ENCODE assay signal across 19 mouse cellular contexts in the genomic region with DNA sequence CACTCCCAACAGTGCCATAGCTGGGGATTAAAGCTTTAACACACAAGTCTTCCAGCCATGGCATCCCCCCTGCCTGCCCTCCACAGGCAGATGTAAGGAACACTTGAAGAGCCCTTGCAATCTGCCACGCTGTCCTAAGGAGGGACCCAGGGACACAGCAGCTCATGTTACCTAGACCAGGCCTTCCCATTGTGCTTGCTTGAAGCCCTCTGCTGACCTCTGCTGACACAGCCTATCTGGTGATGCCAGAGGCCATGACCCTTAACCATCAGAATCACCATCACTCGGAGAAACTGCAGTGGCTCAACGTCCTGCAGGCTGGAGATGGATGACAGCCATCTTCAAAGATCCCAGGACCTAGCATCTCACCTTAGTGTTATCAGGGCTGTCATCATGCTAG. TPM values are rescaled to one million over a fixed set of nuclear protein-coding genes. Genes with fewer than 3 reads are reported as not detected.
DNase-seq lines count a peak whose midpoint lies in the region; ATAC-seq and TF ChIP-seq lines count a peak whose summit lies in the region.
"Had no signal": no experiment of that assay in that cellular context is flagged by ENCODE, and none has a peak within 500 bp of the region (broad histone marks: within the 10 kb centered on the region; RNA-seq: fewer than 3 reads in every experiment).

No protein-coding gene starts in this region.

- peaks cover 33% of the 10 kb centered on the region for H3K27me3 ChIP-seq in liver, postnatal 0 days (ENCODE audit: insufficient read depth, low read length)
- peaks cover 78% of the 10 kb centered on the region for H3K27me3 ChIP-seq in liver, embryonic 12.5 days (replicated peaks)
- H3K27me3 ChIP-seq in forebrain, embryonic 15.5 days = no peaks in the 10 kb centered on the region
- H3K27me3 ChIP-seq in hindbrain, postnatal 0 days (ENCODE audit: insufficient read depth, low read length) = 0 out of 2 replicates have a peak, but pooled peaks cover 3% of the 10 kb centered on the region
- H3K27me3 ChIP-seq in neural tube, embryonic 14.5 days (ENCODE audit: control insufficient read depth, insufficient read depth, low read length) = peaks cover 4% of the 10 kb centered on the region; the same call in 1 of the 2 replicates

- no peaks in the 10 kb centered on the region for H3K36me3 ChIP-seq in liver, postnatal 0 days (replicated peaks; ENCODE audit: insufficient read depth, low read length)
- H3K36me3 ChIP-seq in liver, embryonic 12.5 days = no peaks in the 10 kb centered on the region
- H3K36me3 ChIP-seq in forebrain, embryonic 15.5 days = peaks cover 13% of the 10 kb centered on the region; the same call in 1 of the 2 replicates
- H3K36me3 ChIP-seq in hindbrain, postnatal 0 days (ENCODE audit: insufficient read depth, low read length) = no peaks in the 10 kb centered on the region
- H3K36me3 ChIP-seq in neural tube, embryonic 14.5 days (ENCODE audit: control insufficient read depth, insufficient read depth, low read length) = no peaks in the 10 kb centered on the region
- H3K36me3 ChIP-seq: G1E; limb, embryonic 15.5 days had no signal

- no peak overlapping the region for H3K27ac ChIP-seq in liver, postnatal 0 days (ENCODE audit: low read depth)
- H3K27ac ChIP-seq in liver, embryonic 12.5 days = no peak overlapping the region
- H3K27ac ChIP-seq in forebrain, embryonic 15.5 days (replicated peaks) = peak overlapping the region; percentile 99
- no peak overlapping the region for H3K27ac ChIP-seq in hindbrain, postnatal 0 days
- H3K27ac ChIP-seq in neural tube, embryonic 14.5 days (ENCODE audit: low read depth, low read length) = peak overlapping the region; percentile 66
- H3K27ac ChIP-seq: limb, embryonic 15.5 days had no signal

- no peaks in the 10 kb centered on the region for H3K9me3 ChIP-seq in liver, postnatal 0 days (ENCODE audit: low read length)
- no peaks in the 10 kb centered on the region for H3K9me3 ChIP-seq in liver, embryonic 12.5 days (replicated peaks)
- no peaks in the 10 kb centered on the region for H3K9me3 ChIP-seq in forebrain, embryonic 15.5 days
- H3K9me3 ChIP-seq in hindbrain, postnatal 0 days (ENCODE audit: low read length) = no peaks in the 10 kb centered on the region
- H3K9me3 ChIP-seq in neural tube, embryonic 14.5 days (ENCODE audit: control insufficient read depth, low read length) = no peaks in the 10 kb centered on the region
- H3K9me3 ChIP-seq: G1E; limb, embryonic 15.5 days had no signal

- H3K9ac ChIP-seq in liver, postnatal 0 days (replicated peaks) = no peak overlapping the region
- no peak overlapping the region for H3K9ac ChIP-seq in liver, embryonic 12.5 days
- no peak overlapping the region for H3K9ac ChIP-seq in forebrain, embryonic 15.5 days (replicated peaks)
- H3K9ac ChIP-seq in hindbrain, postnatal 0 days (replicated peaks; ENCODE audit: low read length) = no peak overlapping the region
- no peak overlapping the region for H3K9ac ChIP-seq in neural tube, embryonic 14.5 days (replicated peaks; ENCODE audit: low read depth, low read length)
- H3K9ac ChIP-seq: limb, embryonic 15.5 days; lung, embryonic 14.5 days had no signal

- peaks cover 3% of the 10 kb centered on the region; the same call in 1 of the 2 replicates for H3K4me1 ChIP-seq in liver, postnatal 0 days (ENCODE audit: insufficient read depth)
- H3K4me1 ChIP-seq in liver, embryonic 12.5 days = peaks cover 11% of the 10 kb centered on the region; the same call in 1 of the 2 replicates
- H3K4me1 ChIP-seq in forebrain, embryonic 15.5 days = peaks cover 88% of the 10 kb centered on the region
- H3K4me1 ChIP-seq in hindbrain, postnatal 0 days (ENCODE audit: insufficient read depth, low read length) = peaks cover 20% of the 10 kb centered on the region
- H3K4me1 ChIP-seq in neural tube, embryonic 14.5 days (ENCODE audit: control insufficient read depth, insufficient read depth, low read length) = peaks cover 43% of the 10 kb centered on the region

- peak; percentile 29; the same call in 1 of the 2 replicates for TF ChIP-seq CTCF in liver, postnatal 0 days (IDR thresholded peaks at IDR 0.05; ENCODE audit: low read depth)
- TF ChIP-seq CTCF in hindbrain, postnatal 0 days (IDR thresholded peaks at IDR 0.05; ENCODE audit: low read depth) = 0 out of 2 replicates have a peak, but pooled peaks have one; percentile 1

- H3K4me3 ChIP-seq in liver, postnatal 0 days (ENCODE audit: low read depth, low read length) = no peak overlapping the region
- H3K4me3 ChIP-seq in liver, embryonic 12.5 days = no peak overlapping the region
- no peak overlapping the region for H3K4me3 ChIP-seq in forebrain, embryonic 15.5 days
- H3K4me3 ChIP-seq in hindbrain, postnatal 0 days (ENCODE audit: low read length) = no peak overlapping the region
- H3K4me3 ChIP-seq in neural tube, embryonic 14.5 days (ENCODE audit: low read depth, low read length) = no peak overlapping the region
- H3K4me3 ChIP-seq: limb, embryonic 15.5 days had no signal

- no peak for DNase-seq in liver, postnatal 0 days
- DNase-seq in hindbrain, postnatal 0 days (ENCODE audit: low spot score) = no peak
- DNase-seq in right cerebral cortex, postnatal 10 days (ENCODE audit: low spot score in 2 of 2) = no peak
- no peak for DNase-seq in heart, postnatal 36 days
- DNase-seq in lung, postnatal 10 days = no peak
- DNase-seq: adrenal gland, postnatal 10 days; B cell, adult 2 months; heart, adult 18-20 months; kidney, adult 18-20 months; lung, embryonic 14.5 days had no signal

- no peak for ATAC-seq in liver, postnatal 0 days
- no peak for ATAC-seq in liver, embryonic 12.5 days
- ATAC-seq in forebrain, embryonic 15.5 days (replicated peaks) = no peak
- no peak for ATAC-seq in hindbrain, postnatal 0 days
- ATAC-seq in neural tube, embryonic 14.5 days (ENCODE audit: low read depth) = no peak

- TF ChIP-seq EP300 in liver, postnatal 0 days (IDR thresholded peaks at IDR 0.05; ENCODE audit: low read depth) = no peak

- intact Hi-C loops in heart, postnatal 36 days (cut with DNase I) = no loop called here

- no peak overlapping the region for H3K4me2 ChIP-seq in liver, postnatal 0 days (ENCODE audit: low read depth, low read length)
- H3K4me2 ChIP-seq in liver, embryonic 12.5 days = no peak overlapping the region
- 0 out of 2 replicates have a peak overlapping the region, but pooled peaks have one; percentile 5 for H3K4me2 ChIP-seq in forebrain, embryonic 15.5 days (replicated peaks)
- no peak overlapping the region for H3K4me2 ChIP-seq in hindbrain, postnatal 0 days (ENCODE audit: low read depth, low read length)
- H3K4me2 ChIP-seq in neural tube, embryonic 14.5 days (ENCODE audit: low read depth, low read length) = no peak overlapping the region
- H3K4me2 ChIP-seq: limb, embryonic 15.5 days; lung, embryonic 14.5 days had no signal

- WGBS in liver, postnatal 0 days (ENCODE audit: insufficient replicate concordance) = 37% methylated on average over 3 of the region's 3 CpGs
- WGBS in liver, embryonic 12.5 days (ENCODE audit: insufficient replicate concordance) = 40% methylated on average over 3 of the region's 3 CpGs
- 58% methylated on average over 3 of the region's 3 CpGs for WGBS in forebrain, embryonic 15.5 days
- WGBS in hindbrain, postnatal 0 days = 39% methylated on average over 3 of the region's 3 CpGs
- WGBS in neural tube, embryonic 14.5 days = 27% methylated on average over 3 of the region's 3 CpGs

RNA-seq across cellular contexts. Expression of a gene that starts 4.7 kb away (rescaled TPM):
- polyA plus RNA-seq in liver, postnatal 0 days (2015; fragmentation: Nextera tagmentation; extraction: Ambion mirVana) = not detected in 2 replicates
- polyA plus RNA-seq in liver, embryonic 12.5 days (2016; fragmentation: Nextera tagmentation; extraction: Ambion mirVana) = not detected in 2 replicates
- polyA plus RNA-seq in forebrain, embryonic 15.5 days (2015; fragmentation: Nextera tagmentation; extraction: Ambion mirVana) = 114 and 126 TPM in 2 replicates
- 86.1 and 103 TPM in 2 replicates for total RNA-seq in hindbrain, postnatal 0 days (2014; rRNA removed)
- 20.3 and 22.2 TPM in 2 replicates for polyA plus RNA-seq in hindbrain, postnatal 0 days (2015; fragmentation: Nextera tagmentation; extraction: Ambion mirVana)
- polyA plus RNA-seq in neural tube, embryonic 14.5 days (2014; fragmentation: Nextera tagmentation; extraction: Ambion mirVana) = 55.7 and 75.5 TPM in 2 replicates
- under 1 TPM; 0.35 to 0.53 TPM for total RNA-seq in heart, postnatal 36 days (2021)
- total RNA-seq: common myeloid progenitor, adult 5-6 weeks; megakaryocyte-erythroid progenitor cell, adult 5-6 weeks had no signal
- polyA plus RNA-seq: G1E had no signal

RNA-seq across cellular contexts. Expression of a gene that starts 23.2 kb away (rescaled TPM):
- polyA plus RNA-seq in liver, postnatal 0 days (2015; fragmentation: Nextera tagmentation; extraction: Ambion mirVana) = 91.5 and 96.4 TPM in 2 replicates
- 29.0 and 30.8 TPM in 2 replicates for polyA plus RNA-seq in liver, embryonic 12.5 days (2016; fragmentation: Nextera tagmentation; extraction: Ambion mirVana)
- 25.7 and 27.4 TPM in 2 replicates for polyA plus RNA-seq in forebrain, embryonic 15.5 days (2015; fragmentation: Nextera tagmentation; extraction: Ambion mirVana)
- total RNA-seq in hindbrain, postnatal 0 days (2014; rRNA removed) = 23.0 and 24.4 TPM in 2 replicates
- polyA plus RNA-seq in hindbrain, postnatal 0 days (2015; fragmentation: Nextera tagmentation; extraction: Ambion mirVana) = 18.8 TPM in 2 replicates
- polyA plus RNA-seq in neural tube, embryonic 14.5 days (2014; fragmentation: Nextera tagmentation; extraction: Ambion mirVana) = 9.1 and 10.3 TPM in 2 replicates
- 10 to 100 TPM; 12.4 to 13.0 TPM for total RNA-seq in heart, postnatal 36 days (2021)
- polyA plus RNA-seq: G1E had no signal

RNA-seq across cellular contexts. Expression of a gene that starts 26.5 kb away (rescaled TPM):
- 16.9 and 18.9 TPM in 2 replicates for polyA plus RNA-seq in liver, postnatal 0 days (2015; fragmentation: Nextera tagmentation; extraction: Ambion mirVana)
- 2.5 and 3.0 TPM in 2 replicates for polyA plus RNA-seq in liver, embryonic 12.5 days (2016; fragmentation: Nextera tagmentation; extraction: Ambion mirVana)
- 1.5 and 1.6 TPM in 2 replicates for polyA plus RNA-seq in forebrain, embryonic 15.5 days (2015; fragmentation: Nextera tagmentation; extraction: Ambion mirVana)
- total RNA-seq in hindbrain, postnatal 0 days (2014; rRNA removed) = 0.07 and 0.26 TPM in 2 replicates
- 0.11 and 0.20 TPM in 2 replicates for polyA plus RNA-seq in hindbrain, postnatal 0 days (2015; fragmentation: Nextera tagmentation; extraction: Ambion mirVana)
- polyA plus RNA-seq in neural tube, embryonic 14.5 days (2014; fragmentation: Nextera tagmentation; extraction: Ambion mirVana) = 0.62 and 0.72 TPM in 2 replicates
- total RNA-seq in heart, postnatal 36 days (2021) = not detected
- total RNA-seq: common myeloid progenitor, adult 5-6 weeks; heart, adult 18-20 months; heart, postnatal 25 days; layer of hippocampus, adult 18-20 months; megakaryocyte-erythroid progenitor cell, adult 5-6 weeks had no signal
- polyA plus RNA-seq: G1E; lung, embryonic 14.5 days had no signal

Comparison
In these comparisons a context has a peak if more than half of its experiments do, and no peak if none do; other contexts are left out.
1. H3K27ac ChIP-seq: peak in forebrain, embryonic 15.5 days (single experiment) and neural tube, embryonic 14.5 days (single experiment); none in liver, postnatal 0 days (single experiment), liver, embryonic 12.5 days (single experiment) and hindbrain, postnatal 0 days (single experiment).
2. RNA of a gene that starts 4.7 kb away (polyA plus RNA-seq): 114 to 126 TPM in forebrain, embryonic 15.5 days, 55.7 to 75.5 TPM in neural tube, embryonic 14.5 days and 20.3 to 22.2 TPM in hindbrain, postnatal 0 days; not detected in liver, postnatal 0 days and not detected in liver, embryonic 12.5 days; every median in the first group is over 10 times any median in the second.